Mouse (Mus musculus) neural tube, embryonic 15.5 days (tissue): ENCODE measurements around the gene Kif20b. TPM values are rescaled to one million over a fixed set of nuclear protein-coding genes. Genes with fewer than 3 reads are reported as not detected.

ENCODE experiments used
- ATAC-seq: fragments of 200-750 bp; cut with Nextera tagmentation; 2 replicates; pipeline ENCODE4 v1.8.0; 2017; ENCODE audit warnings: mild to moderate bottlenecking, moderate TSS enrichment, moderate library complexity; ENCODE audit not compliant: low FRiP score
- H3K27ac ChIP-seq: fragments of 300-500 bp; sonication (generic); replicated peaks from 2 replicates; pipeline ENCODE4 v1.5.1; 2015; ENCODE audit warnings: mild to moderate bottlenecking, inconsistent platforms
- H3K27me3 ChIP-seq: fragments of 300-500 bp; sonication (generic); replicated peaks from 2 replicates; pipeline ENCODE4 v1.6.1; 2015; ENCODE audit warnings: inconsistent platforms
- H3K36me3 ChIP-seq: fragments of 300-500 bp; sonication (generic); 2 replicates; pipeline ENCODE4 v1.6.1; 2015; ENCODE audit warnings: inconsistent platforms
- H3K4me1 ChIP-seq: fragments of 300-500 bp; sonication (generic); 2 replicates; pipeline ENCODE4 v1.6.1; 2015; ENCODE audit warnings: inconsistent platforms
- H3K4me2 ChIP-seq: fragments of 300-500 bp; sonication (generic); 2 replicates; pipeline ENCODE4 v1.6.1; 2015; ENCODE audit warnings: inconsistent platforms, mild to moderate bottlenecking, moderate library complexity
- H3K4me3 ChIP-seq: fragments of 300-500 bp; sonication (generic); replicated peaks from 2 replicates; pipeline ENCODE4 v1.5.1; 2015; ENCODE audit warnings: mild to moderate bottlenecking, inconsistent platforms
- H3K9ac ChIP-seq: fragments of 300-500 bp; sonication (generic); replicated peaks from 2 replicates; pipeline ENCODE4 v1.6.1; 2015; ENCODE audit warnings: mild to moderate bottlenecking, inconsistent platforms
- H3K9me3 ChIP-seq: fragments of 300-500 bp; sonication (generic); replicated peaks from 2 replicates; pipeline ENCODE4 v1.6.1; 2016; ENCODE audit warnings: inconsistent platforms
- WGBS: fragments of 180-500 bp; shearing (Covaris S2); methylation state at CpG from one replicate; pipeline ENCODE4 v1.1.7; 2015; ENCODE audit warnings: mixed read lengths; 5-methylcytosine and 5-hydroxymethylcytosine counted together
- polyA plus RNA-seq: library from polyadenylated mRNA; unstranded; fragments of >200 nt; fragmentation: Nextera tagmentation; extraction: Ambion mirVana; gene quantifications from 2 replicates; pipeline ENCODE4 v1.2.1, GENCODE M21; 2015

Gene Kif20b
- polyA plus RNA-seq, 1 experiment from 2014 or later: 8.5 TPM

- Histone ChIP-seq H3K9me3 (no peaks in the 10 kb centered on the region), H3K27ac (no peak overlapping the region), H3K4me3 (no peak overlapping the region), H3K36me3 (no peaks in the 10 kb centered on the region), H3K4me2 (no peak overlapping the region), H3K27me3 (no peaks in the 10 kb centered on the region), H3K4me1 (no peaks in the 10 kb centered on the region), H3K9ac (no peak overlapping the region)
- ATAC-seq: no peak
- 84% methylated on average over 1 of the region's 1 CpGs for WGBS
Observed at GRCm38 (mm10) chr19:34891590-34891989, 30.6 kb upstream of the Kif20b start.

- H3K4me2 ChIP-seq: no peak overlapping the region
- H3K9me3 ChIP-seq: no peaks in the 10 kb centered on the region
- H3K36me3 ChIP-seq: no peaks in the 10 kb centered on the region
- no peak overlapping the region for H3K9ac ChIP-seq
- H3K4me1 ChIP-seq: no peaks in the 10 kb centered on the region
- no peak for ATAC-seq
- 90% methylated on average over 4 of the region's 4 CpGs for WGBS
- no peak overlapping the region for H3K27ac ChIP-seq
- no peak overlapping the region for H3K4me3 ChIP-seq
- no peaks in the 10 kb centered on the region for H3K27me3 ChIP-seq
Observed at GRCm38 (mm10) chr19:34895082-34895481, 27.1 kb upstream of the Kif20b start.

GRCm38 (mm10) chr19:34897082-34897965, 24.8 kb upstream of the Kif20b start:
- H3K4me3 ChIP-seq: no peak overlapping the region
- H3K27me3 ChIP-seq: no peaks in the 10 kb centered on the region
- H3K9me3 ChIP-seq: no peaks in the 10 kb centered on the region
- H3K4me2 ChIP-seq: no peak overlapping the region
- 94% methylated on average over 15 of the region's 15 CpGs for WGBS
- ATAC-seq: no peak
- H3K4me1 ChIP-seq: no peaks in the 10 kb centered on the region
- no peak overlapping the region for H3K9ac ChIP-seq
- no peaks in the 10 kb centered on the region for H3K36me3 ChIP-seq
- H3K27ac ChIP-seq: no peak overlapping the region

GRCm38 (mm10) chr19:34898941-34899340, 23.2 kb upstream of the Kif20b start:
- H3K36me3 ChIP-seq: no peaks in the 10 kb centered on the region
- H3K9ac ChIP-seq: no peak overlapping the region
- no peak overlapping the region for H3K27ac ChIP-seq
- H3K4me1 ChIP-seq: no peaks in the 10 kb centered on the region
- no peaks in the 10 kb centered on the region for H3K27me3 ChIP-seq
- no peak for ATAC-seq
- WGBS: 96% methylated on average over 4 of the region's 4 CpGs
- no peak overlapping the region for H3K4me3 ChIP-seq
- H3K4me2 ChIP-seq: no peak overlapping the region
- H3K9me3 ChIP-seq: no peaks in the 10 kb centered on the region

- Histone ChIP-seq H3K36me3 (no peaks in the 10 kb centered on the region), H3K4me1 (no peaks in the 10 kb centered on the region), H3K27me3 (no peaks in the 10 kb centered on the region), H3K27ac (no peak overlapping the region), H3K4me2 (no peak overlapping the region), H3K9ac (no peak overlapping the region), H3K4me3 (no peak overlapping the region), H3K9me3 (no peaks in the 10 kb centered on the region)
- 92% methylated on average over 7 of the region's 7 CpGs for WGBS
- no peak for ATAC-seq
Observed at GRCm38 (mm10) chr19:34901266-34901665, 20.9 kb upstream of the Kif20b start.

GRCm38 (mm10) chr19:34901735-34902134, 20.4 kb upstream of the Kif20b start:
- no peak for ATAC-seq
- Histone ChIP-seq H3K27me3 (no peaks in the 10 kb centered on the region), H3K36me3 (no peaks in the 10 kb centered on the region), H3K9ac (no peak overlapping the region), H3K9me3 (no peaks in the 10 kb centered on the region), H3K4me1 (no peaks in the 10 kb centered on the region), H3K4me3 (no peak overlapping the region), H3K27ac (no peak overlapping the region), H3K4me2 (no peak overlapping the region)
- 84% methylated on average over 2 of the region's 2 CpGs for WGBS

GRCm38 (mm10) chr19:34904032-34904431, 18.1 kb upstream of the Kif20b start:
- Histone ChIP-seq H3K4me3 (no peak overlapping the region), H3K9ac (no peak overlapping the region), H3K4me1 (no peaks in the 10 kb centered on the region), H3K4me2 (no peak overlapping the region), H3K27ac (no peak overlapping the region), H3K27me3 (no peaks in the 10 kb centered on the region), H3K9me3 (no peaks in the 10 kb centered on the region), H3K36me3 (no peaks in the 10 kb centered on the region)
- 82% methylated on average over 5 of the region's 5 CpGs for WGBS
- ATAC-seq: no peak

- Histone ChIP-seq H3K9me3 (no peaks in the 10 kb centered on the region), H3K4me3 (no peak overlapping the region), H3K9ac (no peak overlapping the region), H3K27me3 (no peaks in the 10 kb centered on the region), H3K36me3 (no peaks in the 10 kb centered on the region), H3K27ac (no peak overlapping the region), H3K4me2 (no peak overlapping the region), H3K4me1 (no peaks in the 10 kb centered on the region)
- ATAC-seq: no peak
- 95% methylated on average over 7 of the region's 7 CpGs for WGBS
Observed at GRCm38 (mm10) chr19:34905424-34905823, 16.7 kb upstream of the Kif20b start.

GRCm38 (mm10) chr19:34906772-34907171, 15.4 kb upstream of the Kif20b start:
- Histone ChIP-seq H3K9ac (no peak overlapping the region), H3K27ac (no peak overlapping the region), H3K4me2 (no peak overlapping the region), H3K9me3 (no peaks in the 10 kb centered on the region), H3K4me1 (no peaks in the 10 kb centered on the region), H3K27me3 (no peaks in the 10 kb centered on the region), H3K4me3 (no peak overlapping the region), H3K36me3 (no peaks in the 10 kb centered on the region)
- no peak for ATAC-seq
- 81% methylated on average over 5 of the region's 5 CpGs for WGBS

- Histone ChIP-seq H3K36me3 (no peaks in the 10 kb centered on the region), H3K4me1 (no peaks in the 10 kb centered on the region), H3K9ac (no peak overlapping the region), H3K4me3 (no peak overlapping the region), H3K27me3 (no peaks in the 10 kb centered on the region), H3K4me2 (no peak overlapping the region), H3K9me3 (no peaks in the 10 kb centered on the region), H3K27ac (no peak overlapping the region)
- no peak for ATAC-seq
Observed at GRCm38 (mm10) chr19:34912366-34912765, 9.8 kb upstream of the Kif20b start.

GRCm38 (mm10) chr19:34920066-34920465, 2.1 kb upstream of the Kif20b start:
- Histone ChIP-seq H3K36me3 (no peaks in the 10 kb centered on the region), H3K27ac (no peak overlapping the region), H3K9me3 (no peaks in the 10 kb centered on the region), H3K4me3 (no peak overlapping the region), H3K4me2 (no peak overlapping the region), H3K27me3 (no peaks in the 10 kb centered on the region), H3K4me1 (peaks cover 9% of the 10 kb centered on the region), H3K9ac (no peak overlapping the region)
- WGBS: 90% methylated on average over 4 of the region's 4 CpGs
- ATAC-seq: no peak

- Histone ChIP-seq H3K27me3 (no peaks in the 10 kb centered on the region), H3K9ac (no peak overlapping the region), H3K4me1 (peaks cover 9% of the 10 kb centered on the region), H3K4me3 (no peak overlapping the region), H3K4me2 (no peak overlapping the region), H3K27ac (no peak overlapping the region), H3K36me3 (no peaks in the 10 kb centered on the region), H3K9me3 (no peaks in the 10 kb centered on the region)
- 79% methylated on average over 3 of the region's 3 CpGs for WGBS
- ATAC-seq: no peak
Observed at GRCm38 (mm10) chr19:34920531-34920930, 1.6 kb upstream of the Kif20b start.
